Mouse (Mus musculus): Measurements from ENCODE around the gene Dhx9. TPM values are rescaled to one million over a fixed set of nuclear protein-coding genes. Genes with fewer than 3 reads are reported as not detected.
"Not testable (repeated sequence)": the region's sequence is repeated elsewhere in the genome, so short reads cannot be mapped to it uniquely, and the experiment has no call there.

The Dhx9 gene
- polyA plus RNA-seq, 1 experiment, result 34.6 TPM

- H3K4me3 ChIP-seq (ENCODE audit: insufficient read depth, low read depth, low read length), result no peak overlapping the region
- H3K4me1 ChIP-seq (ENCODE audit: control insufficient read depth, insufficient read depth, insufficient read length, low read length), result no peaks in the 10 kb centered on the region
- no peak overlapping the region for H3K27ac ChIP-seq (replicated peaks; ENCODE audit: low read depth, low read length)
Observed at GRCm38 (mm10) chr1:153451237-153452154, 36.0 kb downstream of the Dhx9 start.

GRCm38 (mm10) chr1:153446120-153446831 is 41.2 kb downstream of the Dhx9 start:
- no peaks in the 10 kb centered on the region for H3K4me1 ChIP-seq (ENCODE audit: control insufficient read depth, insufficient read depth, insufficient read length, low read length)
- H3K4me3 ChIP-seq (ENCODE audit: insufficient read depth, low read depth, low read length), result no peak overlapping the region
- H3K27ac ChIP-seq (replicated peaks; ENCODE audit: low read depth, low read length), result no peak overlapping the region

GRCm38 (mm10) chr1:153443632-153444031 is 43.8 kb downstream of the Dhx9 start:
- Histone ChIP-seq H3K4me3 (ENCODE audit: insufficient read depth, low read depth, low read length) (no peak overlapping the region), H3K4me1 (ENCODE audit: control insufficient read depth, insufficient read depth, insufficient read length, low read length) (no peaks in the 10 kb centered on the region), H3K27ac (replicated peaks; ENCODE audit: low read depth, low read length) (no peak overlapping the region)

GRCm38 (mm10) chr1:153443019-153443418 is 44.4 kb downstream of the Dhx9 start:
- Histone ChIP-seq H3K4me1 (ENCODE audit: control insufficient read depth, insufficient read depth, insufficient read length, low read length) (no peaks in the 10 kb centered on the region), H3K27ac (replicated peaks; ENCODE audit: low read depth, low read length) (no peak overlapping the region), H3K4me3 (ENCODE audit: insufficient read depth, low read depth, low read length) (no peak overlapping the region)

GRCm38 (mm10) chr1:153441656-153442055 is 45.8 kb downstream of the Dhx9 start:
- no peak overlapping the region for H3K27ac ChIP-seq (replicated peaks; ENCODE audit: low read depth, low read length)
- H3K4me3 ChIP-seq (ENCODE audit: insufficient read depth, low read depth, low read length), result no peak overlapping the region
- H3K4me1 ChIP-seq (ENCODE audit: control insufficient read depth, insufficient read depth, insufficient read length, low read length), result no peaks in the 10 kb centered on the region

- no peaks in the 10 kb centered on the region for H3K4me1 ChIP-seq (ENCODE audit: control insufficient read depth, insufficient read depth, insufficient read length, low read length)
- H3K27ac ChIP-seq (replicated peaks; ENCODE audit: low read depth, low read length), result no peak overlapping the region
- no peak overlapping the region for H3K4me3 ChIP-seq (ENCODE audit: insufficient read depth, low read depth, low read length)
Observed at GRCm38 (mm10) chr1:153440752-153441151, 46.7 kb downstream of the Dhx9 start.

GRCm38 (mm10) chr1:153437536-153437935 is 49.9 kb downstream of the Dhx9 start:
- Histone ChIP-seq H3K4me3 (ENCODE audit: insufficient read depth, low read depth, low read length) (no peak overlapping the region), H3K4me1 (ENCODE audit: control insufficient read depth, insufficient read depth, insufficient read length, low read length) (no peaks in the 10 kb centered on the region), H3K27ac (replicated peaks; ENCODE audit: low read depth, low read length) (no peak overlapping the region)

- Histone ChIP-seq H3K27ac (replicated peaks; ENCODE audit: low read depth, low read length) (no peak overlapping the region), H3K4me3 (ENCODE audit: insufficient read depth, low read depth, low read length) (no peak overlapping the region), H3K4me1 (ENCODE audit: control insufficient read depth, insufficient read depth, insufficient read length, low read length) (no peaks in the 10 kb centered on the region)
Observed at GRCm38 (mm10) chr1:153433851-153434589, 53.4 kb downstream of the Dhx9 start.

- Histone ChIP-seq H3K4me3 (ENCODE audit: insufficient read depth, low read depth, low read length) (no peak overlapping the region), H3K4me1 (ENCODE audit: control insufficient read depth, insufficient read depth, insufficient read length, low read length) (no peaks in the 10 kb centered on the region), H3K27ac (replicated peaks; ENCODE audit: low read depth, low read length) (no peak overlapping the region)
Observed at GRCm38 (mm10) chr1:153432329-153432728, 55.1 kb downstream of the Dhx9 start.

GRCm38 (mm10) chr1:153431701-153432100 is 55.8 kb downstream of the Dhx9 start:
- Histone ChIP-seq H3K4me3 (ENCODE audit: insufficient read depth, low read depth, low read length) (no peak overlapping the region), H3K4me1 (ENCODE audit: control insufficient read depth, insufficient read depth, insufficient read length, low read length) (no peaks in the 10 kb centered on the region), H3K27ac (replicated peaks; ENCODE audit: low read depth, low read length) (no peak overlapping the region)

GRCm38 (mm10) chr1:153431158-153431557 is 56.3 kb downstream of the Dhx9 start:
- Histone ChIP-seq H3K4me1 (ENCODE audit: control insufficient read depth, insufficient read depth, insufficient read length, low read length) (no peaks in the 10 kb centered on the region), H3K27ac (replicated peaks; ENCODE audit: low read depth, low read length) (no peak overlapping the region), H3K4me3 (ENCODE audit: insufficient read depth, low read depth, low read length) (no peak overlapping the region)

GRCm38 (mm10) chr1:153424770-153425584 is 62.5 kb downstream of the Dhx9 start, which contains the start of gene Shcbp1l:
Gene Shcbp1l (plus strand): TSS chr1:153425162.
- Histone ChIP-seq H3K4me1 (ENCODE audit: control insufficient read depth, insufficient read depth, insufficient read length, low read length) (peaks cover 4% of the 10 kb centered on the region; the same call in 1 of the 2 replicates), H3K4me3 (ENCODE audit: insufficient read depth, low read depth, low read length) (peak within 1 kb of the TSS; percentile 52), H3K27ac (replicated peaks; ENCODE audit: low read depth, low read length) (no peak within 1 kb of the TSS)

GRCm38 (mm10) chr1:153424271-153424670 is 63.2 kb downstream of the Dhx9 start:
- Histone ChIP-seq H3K4me3 (ENCODE audit: insufficient read depth, low read depth, low read length) (peak overlapping the region; percentile 52), H3K27ac (replicated peaks; ENCODE audit: low read depth, low read length) (no peak overlapping the region), H3K4me1 (ENCODE audit: control insufficient read depth, insufficient read depth, insufficient read length, low read length) (peaks cover 4% of the 10 kb centered on the region; the same call in 1 of the 2 replicates)

GRCm38 (mm10) chr1:153417805-153418204 is 69.7 kb downstream of the Dhx9 start:
- H3K4me1 ChIP-seq (ENCODE audit: control insufficient read depth, insufficient read depth, insufficient read length, low read length); H3K27ac ChIP-seq (replicated peaks; ENCODE audit: low read depth, low read length); H3K4me3 ChIP-seq (ENCODE audit: insufficient read depth, low read depth, low read length): not testable (repeated sequence)

Data from brown adipose tissue, adult 24 weeks (tissue).